8 mouse cellular contexts compared by ENCODE assay signal in the genomic region with DNA sequence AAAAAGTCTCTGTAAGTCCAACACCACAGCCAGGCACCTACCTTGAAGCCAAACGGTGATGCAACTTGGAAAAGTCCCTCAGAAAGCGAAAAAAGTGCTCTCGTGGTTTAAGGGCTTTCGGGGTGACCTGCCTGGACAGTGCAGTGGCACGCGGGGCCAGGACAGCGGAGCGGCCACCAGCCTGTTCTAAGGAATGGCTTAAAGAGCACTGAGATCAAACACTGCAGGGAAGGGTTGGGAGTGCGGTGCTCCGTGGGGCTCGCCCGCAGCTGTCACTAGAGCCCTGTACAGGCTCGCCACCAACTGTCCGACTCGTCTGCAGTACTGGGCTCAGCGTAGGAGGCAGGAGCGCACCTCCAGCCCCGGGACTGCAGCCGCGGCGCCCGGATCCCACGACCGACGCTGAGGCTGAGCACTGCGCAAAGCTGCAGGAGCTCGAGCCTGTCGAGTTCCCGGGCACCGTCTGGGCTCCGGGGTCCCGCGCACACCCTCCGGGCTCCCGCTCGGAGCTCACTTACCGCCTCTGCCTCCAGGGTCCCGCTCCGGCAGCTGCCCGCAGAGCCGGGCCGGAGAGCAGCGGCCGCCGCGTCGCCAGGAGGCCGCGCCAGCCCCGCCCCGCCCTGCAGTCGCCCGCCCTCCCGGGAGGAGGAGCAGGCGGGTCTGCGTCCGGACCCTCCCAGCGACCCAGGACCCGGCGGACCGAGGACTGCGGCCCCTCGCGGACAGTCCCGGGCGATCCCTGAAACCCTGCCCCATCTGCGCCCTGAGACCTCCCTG. TPM values are rescaled to one million over a fixed set of nuclear protein-coding genes. Genes with fewer than 3 reads are reported as not detected.
DNase-seq lines count a peak whose midpoint lies in the region; ATAC-seq and TF ChIP-seq lines count a peak whose summit lies in the region.

Gene Cgnl1, minus strand, starts transcription at position 612 of the 777 bp plus-strand sequence.

- TF ChIP-seq CTCF in E14TG2a.4 (conservative IDR thresholded peaks at IDR 0.05; ENCODE audit: low read length): no peak
- 0 out of 2 replicates have a peak, but pooled peaks have one; percentile 13 for TF ChIP-seq CTCF in heart, postnatal 0 days (IDR thresholded peaks at IDR 0.05; ENCODE audit: low read depth)

- peak; percentile 86 to 91 for DNase-seq in adrenal gland, postnatal 36 days
- peak; percentile 70 for DNase-seq in heart, postnatal 0 days (ENCODE audit: low spot score)
- DNase-seq in kidney, postnatal 25 days: peak; percentile 81 to 92
- DNase-seq in lung, postnatal 36 days: peak; percentile 79
- peak; percentile 25 for DNase-seq in right cerebral cortex, postnatal 4 days

- WGBS in embryonic facial prominence, embryonic 15.5 days: under 1% methylated on average over 63 of the region's 67 CpGs
- under 1% methylated on average over 65 of the region's 67 CpGs for WGBS in heart, postnatal 0 days

- peak within 1 kb of the TSS; percentile 79 for H3K27ac ChIP-seq in embryonic facial prominence, embryonic 15.5 days (replicated peaks)
- H3K27ac ChIP-seq in heart, postnatal 0 days (ENCODE audit: low read depth): peak within 1 kb of the TSS; percentile 72

- no peak for TF ChIP-seq EP300 in heart, postnatal 0 days (IDR thresholded peaks at IDR 0.05; ENCODE audit: low read depth)

- H3K4me3 ChIP-seq in E14TG2a.4 (replicated peaks; ENCODE audit: low read length): peak within 1 kb of the TSS; percentile 86
- H3K4me3 ChIP-seq in embryonic facial prominence, embryonic 15.5 days (replicated peaks): peak within 1 kb of the TSS; percentile 73
- peak within 1 kb of the TSS; percentile 80 for H3K4me3 ChIP-seq in heart, postnatal 0 days (ENCODE audit: low read depth, low read length)

- H3K27me3 ChIP-seq in E14TG2a.4 (ENCODE audit: insufficient read depth, low read length): peaks cover 45% of the 10 kb centered on the region
- H3K27me3 ChIP-seq in embryonic facial prominence, embryonic 15.5 days: no peaks in the 10 kb centered on the region
- no peaks in the 10 kb centered on the region for H3K27me3 ChIP-seq in heart, postnatal 0 days (ENCODE audit: control insufficient read depth, insufficient read depth, low read length)

- peaks cover 5% of the 10 kb centered on the region; the same call in 1 of the 2 replicates for H3K9me3 ChIP-seq in E14TG2a.4 (ENCODE audit: low read length)
- H3K9me3 ChIP-seq in embryonic facial prominence, embryonic 15.5 days (replicated peaks): no peaks in the 10 kb centered on the region
- no peaks in the 10 kb centered on the region for H3K9me3 ChIP-seq in heart, postnatal 0 days (replicated peaks; ENCODE audit: control insufficient read depth, low read length)

- peak within 1 kb of the TSS; percentile 87 for H3K4me2 ChIP-seq in embryonic facial prominence, embryonic 15.5 days (replicated peaks)
- peak within 1 kb of the TSS; percentile 93 for H3K4me2 ChIP-seq in heart, postnatal 0 days (ENCODE audit: low read depth, low read length)

- peaks cover 54% of the 10 kb centered on the region for H3K4me1 ChIP-seq in E14TG2a.4 (replicated peaks; ENCODE audit: low read depth, low read length)
- H3K4me1 ChIP-seq in embryonic facial prominence, embryonic 15.5 days: peaks cover 19% of the 10 kb centered on the region
- H3K4me1 ChIP-seq in heart, postnatal 0 days (ENCODE audit: control insufficient read depth, insufficient read depth): no peaks in the 10 kb centered on the region; the same call in 1 of the 2 replicates

- peak; percentile 88 for ATAC-seq in embryonic facial prominence, embryonic 15.5 days (ENCODE audit: insufficient number of reproducible peaks, low FRiP score, low TSS enrichment, low read depth)
- ATAC-seq in heart, postnatal 0 days (ENCODE audit: insufficient read depth, low read depth): peak; percentile 88
- ATAC-seq in monocyte, adult 5-6 weeks (replicated peaks; ENCODE audit: insufficient number of reproducible peaks, low FRiP score, low TSS enrichment, poor library complexity, severe bottlenecking): no peak

- H3K9ac ChIP-seq in embryonic facial prominence, embryonic 15.5 days: peak within 1 kb of the TSS; percentile 47
- peak within 1 kb of the TSS; percentile 75 for H3K9ac ChIP-seq in heart, postnatal 0 days (replicated peaks; ENCODE audit: low read depth, low read length)

- no peaks in the 10 kb centered on the region for H3K36me3 ChIP-seq in E14TG2a.4 (ENCODE audit: insufficient read depth, low read length)
- no peaks in the 10 kb centered on the region for H3K36me3 ChIP-seq in embryonic facial prominence, embryonic 15.5 days
- H3K36me3 ChIP-seq in heart, postnatal 0 days (replicated peaks; ENCODE audit: control insufficient read depth, insufficient read depth, low read length): no peaks in the 10 kb centered on the region

RNA-seq across cellular contexts. Expression of gene Cgnl1, which starts in this region (rescaled TPM):
- 100 to 1,000 TPM in 1 of 2 experiments, 10 to 100 TPM in 1; 95.9 to 106 TPM for total RNA-seq in adrenal gland, postnatal 36 days (2021)
- 10.8 TPM in 2 replicates for polyA plus RNA-seq in embryonic facial prominence, embryonic 15.5 days (2015; fragmentation: Nextera tagmentation; extraction: Ambion mirVana)
- total RNA-seq in heart, postnatal 0 days (2014; rRNA removed; ENCODE audit: low replicate concordance): 20.0 and 29.3 TPM in 2 replicates
- 20.1 and 20.6 TPM in 2 replicates for polyA plus RNA-seq in heart, postnatal 0 days (2015; fragmentation: Nextera tagmentation; extraction: Ambion mirVana)
- 0.32 to 1.9 TPM in 2 of 3 replicates, not detected in the other for total RNA-seq in monocyte, adult 5-6 weeks (2017)

Comparison
In these comparisons a context has a peak if more than half of its experiments do, and no peak if none do; other contexts are left out.
1. DNase-seq: peak in every context shown above with its lines; median percentile 88 in adrenal gland, postnatal 36 days; 86 in kidney, postnatal 25 days; 79 in lung, postnatal 36 days; 70 in heart, postnatal 0 days; 25 in right cerebral cortex, postnatal 4 days.